ENCODE assay signal across 10 mouse cellular contexts in the genomic region with DNA sequence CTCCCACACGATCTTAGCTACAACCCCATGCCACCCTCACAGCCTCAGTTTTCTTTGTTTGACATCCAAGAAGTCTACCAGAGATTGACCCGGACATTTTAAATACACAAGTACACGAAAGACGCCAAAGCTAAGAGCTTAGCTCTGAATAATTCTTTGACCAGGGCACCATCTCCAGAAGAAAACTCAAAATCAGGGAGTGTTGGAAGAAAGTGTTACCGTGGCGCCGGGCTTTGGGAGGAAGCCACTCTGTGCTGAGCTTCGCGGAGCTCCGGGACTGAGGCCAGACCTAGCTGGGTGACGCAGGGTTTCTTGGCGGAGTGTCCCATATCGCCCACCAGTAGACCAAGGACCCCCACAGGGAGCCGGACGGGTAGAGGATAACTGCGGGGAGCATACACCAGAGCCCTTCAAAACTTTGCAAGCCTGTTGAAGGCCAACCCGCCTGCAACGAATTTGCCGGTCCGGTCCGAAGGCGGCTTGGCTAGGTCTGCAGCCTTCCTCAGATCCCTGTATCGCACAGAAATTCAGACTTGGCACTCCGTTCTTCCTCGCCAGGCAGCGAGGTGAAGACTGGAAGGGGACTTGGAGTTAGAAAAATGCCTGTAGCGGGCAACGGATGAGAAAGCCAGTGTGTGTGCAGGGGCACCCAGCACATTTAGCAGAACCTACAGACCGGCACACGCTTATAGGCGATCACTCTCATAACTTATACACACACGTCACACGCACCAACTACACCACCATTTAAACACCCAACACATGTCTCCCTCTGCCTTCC. TPM values are rescaled to one million over a fixed set of nuclear protein-coding genes. Genes with fewer than 3 reads are reported as not detected.
DNase-seq lines count a peak whose midpoint lies in the region; ATAC-seq and TF ChIP-seq lines count a peak whose summit lies in the region.
"Had no signal": no experiment of that assay in that cellular context is flagged by ENCODE, and none has a peak within 500 bp of the region (broad histone marks: within the 10 kb centered on the region; RNA-seq: fewer than 3 reads in every experiment).

No protein-coding gene starts in this region.

- 2% methylated on average over 33 of the region's 33 CpGs for WGBS in lung, postnatal 0 days
- WGBS in embryonic facial prominence, embryonic 11.5 days, result 3% methylated on average over 33 of the region's 33 CpGs
- 14% methylated on average over 33 of the region's 33 CpGs for WGBS in limb, embryonic 15.5 days

- no peak for ATAC-seq in lung, postnatal 0 days
- ATAC-seq in embryonic facial prominence, embryonic 11.5 days (replicated peaks; ENCODE audit: insufficient number of reproducible peaks, low FRiP score, low TSS enrichment, low read depth), result no peak
- ATAC-seq in limb, embryonic 15.5 days (ENCODE audit: insufficient number of reproducible peaks, low FRiP score, low TSS enrichment, low read depth), result no peak
- ATAC-seq: inflammation-experienced regulatory T-cells, adult 6 months had no signal

- no peak overlapping the region for H3K27ac ChIP-seq in gastrocnemius, adult 2 months
- H3K27ac ChIP-seq in lung, postnatal 0 days (ENCODE audit: low read length), result no peak overlapping the region
- H3K27ac ChIP-seq in embryonic facial prominence, embryonic 11.5 days (replicated peaks; ENCODE audit: low read depth, low read length), result no peak overlapping the region
- no peak overlapping the region for H3K27ac ChIP-seq in limb, embryonic 15.5 days

- H3K4me2 ChIP-seq in lung, postnatal 0 days (replicated peaks; ENCODE audit: low read depth, low read length), result no peak overlapping the region
- peak overlapping the region; percentile 17; the same call in 1 of the 2 replicates for H3K4me2 ChIP-seq in embryonic facial prominence, embryonic 11.5 days (ENCODE audit: low read depth, low read length)
- peak overlapping the region; percentile 35 for H3K4me2 ChIP-seq in limb, embryonic 15.5 days

- H3K9me3 ChIP-seq in lung, postnatal 0 days (ENCODE audit: low read length), result no peaks in the 10 kb centered on the region
- H3K9me3 ChIP-seq in embryonic facial prominence, embryonic 11.5 days (replicated peaks; ENCODE audit: control insufficient read depth, low read length), result no peaks in the 10 kb centered on the region
- no peaks in the 10 kb centered on the region for H3K9me3 ChIP-seq in limb, embryonic 15.5 days

- H3K36me3 ChIP-seq in lung, postnatal 0 days (ENCODE audit: insufficient read depth, low read length), result no peaks in the 10 kb centered on the region
- no peaks in the 10 kb centered on the region for H3K36me3 ChIP-seq in embryonic facial prominence, embryonic 11.5 days (replicated peaks; ENCODE audit: control insufficient read depth, insufficient read depth, low read depth, low read length)
- H3K36me3 ChIP-seq in limb, embryonic 15.5 days, result no peaks in the 10 kb centered on the region

- TF ChIP-seq EP300 in lung, postnatal 0 days (IDR thresholded peaks at IDR 0.05), result no peak

- intact Hi-C loops in gastrocnemius, adult 2 months (cut with DNase I), result no loop called here

- H3K4me3 ChIP-seq in gastrocnemius, adult 2 months, result peak overlapping the region; percentile 5; the same call in 1 of the 2 replicates
- H3K4me3 ChIP-seq in lung, postnatal 0 days (ENCODE audit: low read depth, low read length), result no peak overlapping the region
- H3K4me3 ChIP-seq in embryonic facial prominence, embryonic 11.5 days (ENCODE audit: low read depth, low read length), result no peak overlapping the region
- peak overlapping the region; percentile 23 for H3K4me3 ChIP-seq in limb, embryonic 15.5 days

- H3K4me1 ChIP-seq in lung, postnatal 0 days (ENCODE audit: insufficient read depth, low read depth, low read length), result peaks cover 12% of the 10 kb centered on the region
- H3K4me1 ChIP-seq in embryonic facial prominence, embryonic 11.5 days (ENCODE audit: control insufficient read depth, insufficient read depth, low read length), result peaks cover 8% of the 10 kb centered on the region
- peaks cover 34% of the 10 kb centered on the region for H3K4me1 ChIP-seq in limb, embryonic 15.5 days

- DNase-seq in gastrocnemius, adult 2 months, result no peak
- DNase-seq in gastrocnemius, postnatal 25 days, result no peak
- peak; percentile 40 for DNase-seq in lung, postnatal 10 days
- no peak for DNase-seq in lung, postnatal 0 days (ENCODE audit: low spot score)
- DNase-seq in embryonic facial prominence, embryonic 11.5 days (ENCODE audit: low spot score), result peak; percentile 30
- no peak for DNase-seq in spleen, postnatal 10 days (ENCODE audit: low spot score in 2 of 2)
- no peak for DNase-seq in frontal cortex, postnatal 36 days (ENCODE audit: low spot score in 2 of 2)

- TF ChIP-seq CTCF in gastrocnemius, adult 2 months (IDR thresholded peaks at IDR 0.05), result no peak
- no peak for TF ChIP-seq CTCF in lung, postnatal 0 days (IDR thresholded peaks at IDR 0.05)

- no peak overlapping the region for H3K9ac ChIP-seq in lung, postnatal 0 days (replicated peaks; ENCODE audit: low read depth)
- H3K9ac ChIP-seq in embryonic facial prominence, embryonic 11.5 days (replicated peaks; ENCODE audit: low read length), result peak overlapping the region; percentile 28; the same call in 1 of the 2 replicates
- H3K9ac ChIP-seq in limb, embryonic 15.5 days, result no peak overlapping the region

- peaks cover 57% of the 10 kb centered on the region for H3K27me3 ChIP-seq in lung, postnatal 0 days (replicated peaks; ENCODE audit: insufficient read depth, low read length)
- peaks cover 47% of the 10 kb centered on the region for H3K27me3 ChIP-seq in embryonic facial prominence, embryonic 11.5 days (ENCODE audit: control insufficient read depth, insufficient read depth, low read length)
- peaks cover 78% of the 10 kb centered on the region for H3K27me3 ChIP-seq in limb, embryonic 15.5 days

RNA-seq across cellular contexts. Expression of a gene that starts 4.4 kb away (rescaled TPM):
- total RNA-seq in gastrocnemius, adult 2 months (2021), result not detected
- not detected for total RNA-seq in gastrocnemius, postnatal 25 days (2021)
- 0.55 and 0.79 TPM in 2 replicates for polyA plus RNA-seq in lung, postnatal 0 days (2015; fragmentation: Nextera tagmentation; extraction: Ambion mirVana)
- 3.0 and 3.6 TPM in 2 replicates for polyA plus RNA-seq in embryonic facial prominence, embryonic 11.5 days (2014; fragmentation: Nextera tagmentation; extraction: Ambion mirVana)
- 3.3 and 4.4 TPM in 2 replicates for polyA plus RNA-seq in limb, embryonic 15.5 days (2015; fragmentation: Nextera tagmentation; extraction: Ambion mirVana)
- total RNA-seq: MEL had no signal
- polyA plus RNA-seq: inflammation-experienced regulatory T-cells, adult 6 months had no signal

RNA-seq across cellular contexts. Expression of a gene that starts 30.5 kb away (rescaled TPM):
- not detected for total RNA-seq in gastrocnemius, adult 2 months (2021)
- total RNA-seq in gastrocnemius, postnatal 25 days (2021), result not detected
- polyA plus RNA-seq in lung, postnatal 0 days (2015; fragmentation: Nextera tagmentation; extraction: Ambion mirVana), result 0.05 TPM in 1 of 2 replicates, not detected in the other
- polyA plus RNA-seq in embryonic facial prominence, embryonic 11.5 days (2014; fragmentation: Nextera tagmentation; extraction: Ambion mirVana), result 15.9 and 21.7 TPM in 2 replicates
- 17.7 and 20.9 TPM in 2 replicates for polyA plus RNA-seq in limb, embryonic 15.5 days (2015; fragmentation: Nextera tagmentation; extraction: Ambion mirVana)
- total RNA-seq: MEL had no signal
- polyA plus RNA-seq: inflammation-experienced regulatory T-cells, adult 6 months had no signal

Comparison
In these comparisons a context has a peak if more than half of its experiments do, and no peak if none do; other contexts are left out.
1. DNase-seq: peak in lung, postnatal 10 days (single experiment) and embryonic facial prominence, embryonic 11.5 days (single experiment); none in gastrocnemius, adult 2 months (single experiment), gastrocnemius, postnatal 25 days (single experiment), lung, postnatal 0 days (single experiment), spleen, postnatal 10 days (0 of 2) and frontal cortex, postnatal 36 days (0 of 2).
2. H3K4me3 ChIP-seq: peak in gastrocnemius, adult 2 months (single experiment) and limb, embryonic 15.5 days (single experiment); none in lung, postnatal 0 days (single experiment) and embryonic facial prominence, embryonic 11.5 days (single experiment).
3. RNA of a gene that starts 30.5 kb away (polyA plus RNA-seq): 15.9 to 21.7 TPM in embryonic facial prominence, embryonic 11.5 days and 17.7 to 20.9 TPM in limb, embryonic 15.5 days; 0.05 TPM in lung, postnatal 0 days; every median in the first group is over 10 times any median in the second.